Mouse (Mus musculus) lung, postnatal 0 days (tissue): ENCODE data around the gene Tifab.

ENCODE experiments used
- CTCF ChIP-seq: IDR thresholded peaks from 2 replicates; pipeline ENCODE4 v1.5.1; 2016; ENCODE audit warnings: antibody characterized with exemption, mild to moderate bottlenecking
- EP300 ChIP-seq: IDR thresholded peaks from 2 replicates; pipeline ENCODE4 v1.6.1; 2016; ENCODE audit warnings: antibody characterized with exemption, mild to moderate bottlenecking, control low read depth

DNA sequence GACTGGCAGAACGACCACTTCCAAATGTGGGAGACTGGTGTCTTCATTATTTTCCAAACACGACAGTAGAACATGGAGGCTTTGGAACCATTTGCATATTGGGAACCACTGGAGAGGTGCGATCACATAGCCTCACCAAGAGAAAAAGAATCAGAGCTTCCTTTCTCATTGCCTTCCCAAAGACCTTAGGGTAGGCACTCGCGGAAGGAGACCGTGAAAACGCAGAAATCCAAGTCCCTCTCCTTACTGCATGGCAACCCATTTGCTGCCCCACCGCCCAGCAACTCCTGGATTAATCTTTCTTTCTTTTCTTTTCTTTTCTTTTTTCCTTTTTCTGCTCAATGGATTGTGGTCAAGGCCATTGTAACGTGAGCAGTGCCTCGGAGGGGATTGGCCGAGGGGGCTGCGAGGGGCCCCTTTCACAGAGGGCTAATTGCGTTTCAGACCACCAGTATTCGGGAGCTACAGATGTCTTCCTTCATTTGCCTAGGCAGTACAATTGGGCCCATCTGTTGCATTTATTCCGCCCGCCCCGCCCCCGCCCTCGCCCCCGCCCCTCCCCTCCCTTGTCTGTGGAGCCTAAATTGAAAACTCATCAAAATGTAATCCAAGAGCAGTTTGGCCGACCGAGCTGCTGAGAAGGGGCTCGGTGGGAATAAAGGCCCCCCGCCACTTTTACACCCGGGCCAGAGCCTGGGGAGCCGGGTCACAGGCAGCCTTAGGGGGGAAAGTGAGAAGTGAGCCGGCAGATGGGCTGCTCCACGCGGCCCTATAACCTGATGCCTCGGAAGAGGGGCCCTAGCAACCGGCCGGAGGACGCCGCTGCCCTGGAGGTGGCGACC is 29.8 kb upstream of the Tifab start:
- no peak for TF ChIP-seq EP300
- no peak for TF ChIP-seq CTCF
